Mouse (Mus musculus) CH12.LX (cell line): ENCODE data around the gene Mrps23. TPM values are rescaled to one million over a fixed set of nuclear protein-coding genes. Genes with fewer than 3 reads are reported as not detected.

Experiments
- DNase-seq: peaks from one replicate; pipeline ENCODE4 v3.0.0-alpha.2; 2013; ENCODE audit errors: extremely low read depth
- H3K27ac ChIP-seq: 2 replicates; pipeline ENCODE4 v1.5.1; 2012; ENCODE audit warnings: low read depth, mild to moderate bottlenecking, control low read depth, moderate library complexity; ENCODE audit not compliant: insufficient read depth
- H3K27me3 ChIP-seq: replicated peaks from 2 replicates; pipeline ENCODE3; 2012; ENCODE audit warnings: inconsistent platforms
- H3K36me3 ChIP-seq, 2 experiments: replicated peaks in 1 of 2; 2 replicates each; pipeline versions ENCODE3 to v1.6.1; 2012; ENCODE audit warnings: inconsistent platforms in 1 of 2, low read length in 1 of 2, mild to moderate bottlenecking in 1 of 2, mixed read lengths in 1 of 2, moderate library complexity in 1 of 2; ENCODE audit not compliant: control insufficient read depth in 1 of 2, insufficient read depth in 1 of 2
- H3K4me1 ChIP-seq, 2 experiments: 2 replicates each; pipeline ENCODE4 v1.6.1; 2012; ENCODE audit warnings: inconsistent platforms in 1 of 2, moderate library complexity in 1 of 2; ENCODE audit not compliant: insufficient read depth in 2 of 2, control insufficient read depth in 1 of 2
- H3K4me2 ChIP-seq: 2 replicates; pipeline ENCODE4 v1.6.1; 2012; ENCODE audit warnings: low read depth, mild to moderate bottlenecking, control low read depth; ENCODE audit not compliant: poor library complexity, insufficient read depth, severe bottlenecking
- H3K4me3 ChIP-seq, 3 experiments: fragments of 150-350 bp in 1 of 3; sonication (generic) in 1 of 3; replicated peaks in 1 of 3; 2 replicates each; pipeline versions ENCODE3 to v1.5.1; 2011 to 2012; ENCODE audit warnings: low read depth in 2 of 3, low read length in 2 of 3, mild to moderate bottlenecking in 2 of 3, moderate library complexity in 2 of 3, control low read depth in 1 of 3, improper control_type of control experiment in 1 of 3, inconsistent platforms in 1 of 3, mixed read lengths in 1 of 3; ENCODE audit not compliant: poor library complexity in 1 of 3
- H3K79me2 ChIP-seq: replicated peaks from 2 replicates; pipeline ENCODE4 v1.6.1; 2012; ENCODE audit warnings: mild to moderate bottlenecking, moderate library complexity; ENCODE audit not compliant: control insufficient read depth, poor library complexity, insufficient read depth, severe bottlenecking; ENCODE audit errors: extremely low read depth
- H3K9ac ChIP-seq: 2 replicates; pipeline ENCODE4 v1.6.1; 2012; ENCODE audit warnings: low read depth, mild to moderate bottlenecking, control low read depth, moderate library complexity; ENCODE audit not compliant: insufficient read depth
- H3K9me3 ChIP-seq: replicated peaks from 2 replicates; pipeline ENCODE3; 2012; ENCODE audit warnings: low read length, inconsistent platforms, mixed read lengths
- BHLHE40 ChIP-seq: IDR thresholded peaks from 2 replicates; pipeline ENCODE4 v1.6.1; 2011; ENCODE audit warnings: mild to moderate bottlenecking, low read depth, low read length, improper control_type of control experiment
- CHD1 ChIP-seq: IDR thresholded peaks from 2 replicates; pipeline ENCODE4 v1.6.1; 2012; ENCODE audit warnings: low read depth, low read length, improper control_type of control experiment, inconsistent platforms
- CHD2 ChIP-seq: IDR thresholded peaks from 2 replicates; pipeline ENCODE4 v1.6.1; 2011; ENCODE audit warnings: low read length, improper control_type of control experiment
- CTCF ChIP-seq, 2 experiments: IDR thresholded peaks in 1 of 2; conservative IDR thresholded peaks in 1 of 2; 2 replicates each; pipeline ENCODE4 v1.5.1; 2011 to 2012; ENCODE audit warnings: low read depth in 2 of 2, low read length in 2 of 2, improper control_type of control experiment in 1 of 2, inconsistent platforms in 1 of 2, mild to moderate bottlenecking in 1 of 2, moderate library complexity in 1 of 2
- E2F4 ChIP-seq: IDR thresholded peaks from 2 replicates; pipeline ENCODE4 v1.6.1; 2011; ENCODE audit warnings: low read depth, low read length, improper control_type of control experiment; ENCODE audit not compliant: insufficient replicate concordance
- ELF1 ChIP-seq: IDR thresholded peaks from 2 replicates; pipeline ENCODE4 v1.6.1; 2014; ENCODE audit warnings: low read depth, mild to moderate bottlenecking, inconsistent platforms, low read length, improper control_type of control experiment
- EP300 ChIP-seq: IDR thresholded peaks from 2 replicates; pipeline ENCODE4 v1.6.1; 2011; ENCODE audit warnings: low read length, improper control_type of control experiment
- ETS1 ChIP-seq: conservative IDR thresholded peaks from 2 replicates; pipeline ENCODE4 v1.6.1; 2012; ENCODE audit warnings: low read depth, mild to moderate bottlenecking, inconsistent platforms, low read length, improper control_type of control experiment, moderate library complexity
- IRF4 ChIP-seq: IDR thresholded peaks from 2 replicates; pipeline ENCODE4 v1.6.1; 2014; ENCODE audit warnings: low read depth, mild to moderate bottlenecking, inconsistent platforms, low read length, improper control_type of control experiment
- JUN ChIP-seq: IDR thresholded peaks from 2 replicates; pipeline ENCODE4 v1.6.1; 2011; ENCODE audit warnings: low read depth, mild to moderate bottlenecking, low read length, improper control_type of control experiment, moderate library complexity; ENCODE audit not compliant: insufficient read depth
- JUND ChIP-seq: conservative IDR thresholded peaks from 2 replicates; pipeline ENCODE4 v1.6.1; 2011; ENCODE audit warnings: low read depth, low read length, improper control_type of control experiment
- KAT2A ChIP-seq: IDR thresholded peaks from 2 replicates; pipeline ENCODE4 v1.6.1; 2012; ENCODE audit warnings: low read length, improper control_type of control experiment, inconsistent platforms; ENCODE audit not compliant: insufficient replicate concordance
- MAFK ChIP-seq: IDR thresholded peaks from 2 replicates; pipeline ENCODE4 v1.6.1; 2011; ENCODE audit warnings: low read length, improper control_type of control experiment; ENCODE audit not compliant: insufficient replicate concordance
- MAX ChIP-seq: IDR thresholded peaks from 2 replicates; pipeline ENCODE4 v1.6.1; 2011; ENCODE audit warnings: low read length, improper control_type of control experiment
- MAZ ChIP-seq: IDR thresholded peaks from 2 replicates; pipeline ENCODE4 v1.6.1; 2012; ENCODE audit warnings: low read depth, mild to moderate bottlenecking, inconsistent platforms, low read length, improper control_type of control experiment, moderate library complexity
- MEF2A ChIP-seq: IDR thresholded peaks from 2 replicates; pipeline ENCODE4 v1.6.1; 2014; ENCODE audit warnings: low read depth, mild to moderate bottlenecking, inconsistent platforms, low read length, improper control_type of control experiment, borderline replicate concordance
- MXI1 ChIP-seq: IDR thresholded peaks from 2 replicates; pipeline ENCODE4 v1.6.1; 2011; ENCODE audit warnings: mild to moderate bottlenecking, low read depth, low read length, improper control_type of control experiment
- MYC ChIP-seq: IDR thresholded peaks from 2 replicates; pipeline ENCODE4 v1.6.1; 2011; ENCODE audit warnings: low read depth, mild to moderate bottlenecking, improper control_type of control experiment, low read length
- NELFE ChIP-seq: IDR thresholded peaks from 2 replicates; pipeline ENCODE4 v1.6.1; 2011; ENCODE audit warnings: low read depth, low read length, improper control_type of control experiment
- PAX5 ChIP-seq: IDR thresholded peaks from 2 replicates; pipeline ENCODE4 v1.6.1; 2012; ENCODE audit warnings: low read length, inconsistent platforms, mixed read lengths
- POLR2A ChIP-seq: IDR thresholded peaks from 2 replicates; pipeline ENCODE4 v1.6.1; 2011; ENCODE audit warnings: low read depth, mild to moderate bottlenecking, improper control_type of control experiment, low read length
- POLR2AphosphoS2 ChIP-seq: IDR thresholded peaks from 2 replicates; pipeline ENCODE4 v1.6.1; 2011; ENCODE audit warnings: low read depth, low read length, improper control_type of control experiment
- RAD21 ChIP-seq: IDR thresholded peaks from 2 replicates; pipeline ENCODE4 v1.6.1; 2011; ENCODE audit warnings: low read depth, mild to moderate bottlenecking, low read length, improper control_type of control experiment, moderate library complexity
- SMC3 ChIP-seq: IDR thresholded peaks from 2 replicates; pipeline ENCODE4 v1.6.1; 2011; ENCODE audit warnings: low read depth, low read length, improper control_type of control experiment
- TBP ChIP-seq: conservative IDR thresholded peaks from 2 replicates; pipeline ENCODE4 v1.6.1; 2011; ENCODE audit warnings: low read depth, low read length, improper control_type of control experiment
- TCF12 ChIP-seq: IDR thresholded peaks from 2 replicates; pipeline ENCODE4 v1.6.1; 2014; ENCODE audit warnings: low read depth, mild to moderate bottlenecking, inconsistent platforms, low read length, improper control_type of control experiment
- UBTF ChIP-seq: IDR thresholded peaks from 2 replicates; pipeline ENCODE4 v1.6.1; 2012; ENCODE audit warnings: low read depth, mild to moderate bottlenecking, inconsistent platforms, low read length, improper control_type of control experiment, moderate library complexity
- USF1 ChIP-seq: IDR thresholded peaks from 2 replicates; pipeline ENCODE4 v1.6.1; 2014; ENCODE audit warnings: low read depth, mild to moderate bottlenecking, inconsistent platforms, low read length, improper control_type of control experiment
- USF2 ChIP-seq: conservative IDR thresholded peaks from 2 replicates; pipeline ENCODE4 v1.6.1; 2011; ENCODE audit warnings: low read depth, low read length, improper control_type of control experiment
- ZMIZ1 ChIP-seq: IDR thresholded peaks from 2 replicates; pipeline ENCODE4 v1.6.1; 2012; ENCODE audit warnings: low read depth, mild to moderate bottlenecking, inconsistent platforms, low read length, improper control_type of control experiment
- ZNF384 ChIP-seq: IDR thresholded peaks from 2 replicates; pipeline ENCODE4 v1.6.1; 2012; ENCODE audit warnings: low read depth, low read length, improper control_type of control experiment, inconsistent platforms
- dilution Hi-C: fragments of 300-500 bp; cut with MboI; formaldehyde crosslinking; loops from 2 replicates; pipeline ENCODE4 v1.14.3; 2020; ENCODE audit warnings: low sequenced_read_pairs; ENCODE audit not compliant: extremely low pct_unique_long_range_greater_than_20kb, extremely low pct_ligation_motif_present
- in situ Hi-C: fragments of 300-500 bp; cut with MboI; formaldehyde crosslinking; loops from 3 replicates; pipeline ENCODE4 v1.14.3; 2019; ENCODE audit warnings: low sequenced_read_pairs, low pct_ligation_motif_present, low pct_unique_long_range_greater_than_20kb, mixed read lengths
- polyA plus RNA-seq: library from polyadenylated mRNA; unstranded; fragments of >175 nt; gene quantifications from 2 replicates; pipeline ENCODE4 v1.2.1, GENCODE M21; 2012; ENCODE audit warnings: low read depth; ENCODE audit not compliant: insufficient read length
- total RNA-seq, 2 experiments: library from RNA; depleted of rRNA; stranded (reverse); fragments of 300-350 nt in 1 of 2; fragments of >200 nt in 1 of 2; gene quantifications; 2 replicates each; pipeline ENCODE4 v1.2.3; 2012 to 2014

Mrps23 gene
- total and polyA plus RNA-seq, 3 experiments = 185 to 233 (median 227) TPM

DNA sequence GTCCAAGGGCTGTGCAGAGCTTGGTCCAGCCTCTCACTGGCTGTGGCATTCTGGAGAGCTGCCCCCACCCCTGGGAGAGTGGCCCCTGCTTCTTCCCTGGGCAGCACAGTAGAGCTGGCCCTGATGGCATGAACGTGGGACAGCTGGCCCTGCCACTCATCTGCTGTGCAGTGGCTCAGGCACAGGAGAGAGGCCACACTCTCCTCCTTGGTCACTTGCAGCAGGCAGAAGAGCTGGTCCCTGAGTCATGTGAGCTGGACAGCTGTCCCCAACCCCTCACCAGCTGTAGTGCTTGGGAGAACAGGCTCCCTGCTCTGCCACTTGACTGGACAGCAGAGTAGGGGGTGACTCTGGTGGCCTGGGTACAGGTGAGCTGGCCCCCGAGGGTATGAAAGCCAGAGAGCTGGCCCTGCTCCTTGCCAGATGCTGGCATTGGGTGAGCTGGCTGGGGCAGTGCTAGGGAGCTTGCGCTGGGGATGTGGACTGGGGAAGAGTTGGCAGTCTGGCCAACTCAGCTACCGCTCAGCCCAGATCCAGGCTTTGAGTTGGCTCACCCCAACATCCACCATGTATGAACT is 27.1 kb downstream of the Mrps23 start:
- no peak for TF ChIP-seq MAX
- TF ChIP-seq TCF12 = no peak
- TF ChIP-seq MEF2A = no peak
- TF ChIP-seq SMC3 = no peak
- Histone ChIP-seq H3K27ac (no peak overlapping the region), H3K79me2 (no peaks in the 10 kb centered on the region), H3K9ac (no peak overlapping the region), H3K4me1 (peaks cover 20 to 41% of the 10 kb centered on the region in 2 experiments), H3K4me3 (no peak overlapping the region), H3K9me3 (no peaks in the 10 kb centered on the region), H3K27me3 (peaks cover 2% of the 10 kb centered on the region), H3K36me3 (no peaks in the 10 kb centered on the region), H3K4me2 (no peak overlapping the region)
- dilution Hi-C loops = no loop called here
- DNase-seq = no peak
- in situ Hi-C loops = no loop called here

DNA sequence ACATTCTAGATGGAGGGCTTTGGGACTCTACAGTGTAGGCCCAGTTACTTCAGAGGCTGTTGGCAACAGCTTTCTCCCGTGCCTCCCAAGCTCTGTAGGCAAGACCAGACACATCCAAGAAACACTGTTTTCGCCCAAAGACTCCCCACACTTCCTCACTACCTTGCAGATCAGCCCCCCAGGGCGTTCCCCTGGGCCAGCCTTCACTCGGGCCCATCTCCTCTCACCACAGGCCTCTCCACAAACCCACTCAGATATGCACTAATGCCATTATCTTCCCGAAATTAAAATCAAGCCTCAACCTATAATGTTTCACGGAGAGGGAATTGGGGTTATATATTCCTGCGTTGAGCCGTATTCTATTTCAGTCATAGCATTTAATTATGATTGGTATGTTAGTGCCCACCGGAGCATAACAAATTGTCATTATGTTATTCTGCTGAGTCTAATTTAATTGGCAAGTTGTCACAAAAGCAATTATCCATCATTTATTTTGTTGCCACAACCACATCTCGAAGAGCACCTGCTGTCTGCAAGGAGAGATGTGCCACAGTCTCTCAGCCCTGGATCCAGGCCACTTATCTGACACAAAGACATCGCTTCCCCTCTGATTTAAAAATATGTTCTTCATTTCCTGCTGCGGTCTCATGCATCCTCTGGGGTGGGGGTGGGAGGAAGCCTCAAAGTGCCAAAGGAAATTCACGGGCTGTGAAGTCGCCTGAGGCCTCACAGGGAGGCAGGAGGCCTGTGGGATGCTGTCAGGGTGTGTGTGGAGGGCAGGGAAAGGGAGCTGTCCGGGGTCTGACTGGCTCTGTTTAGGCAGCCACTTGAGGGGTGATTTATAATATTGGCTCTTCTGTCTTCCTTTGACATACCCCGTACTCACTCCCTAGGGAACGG is 29.6 kb downstream of the Mrps23 start:
- Histone ChIP-seq H3K4me2 (peak overlapping the region; percentile 63), H3K27ac (no peak overlapping the region; the same call in 1 of the 2 replicates), H3K4me1 (peaks cover 20 to 37% of the 10 kb centered on the region in 2 experiments), H3K36me3 (no peaks in the 10 kb centered on the region), H3K9ac (no peak overlapping the region; the same call in 1 of the 2 replicates), H3K79me2 (no peaks in the 10 kb centered on the region), H3K4me3 (peak overlapping the region in 1 of 3 experiments; percentile 21), H3K9me3 (no peaks in the 10 kb centered on the region), H3K27me3 (no peaks in the 10 kb centered on the region)
- dilution Hi-C loops = no loop called here
- in situ Hi-C loops = no loop called here
- DNase-seq = peak; percentile 45
- TF ChIP-seq ZNF384 (0 out of 2 replicates have a peak, but pooled peaks have one; percentile 3), POLR2AphosphoS2 (no peak), USF1 (no peak), CTCF (conservative IDR thresholded peaks at IDR 0.05 in 1 of 2, IDR thresholded peaks at IDR 0.05 in 1 of 2; ENCODE audit: low read depth in 2 of 2, low read length in 2 of 2) (no peak), IRF4 (no peak), USF2 (no peak), KAT2A (0 out of 2 replicates have a peak, but pooled peaks have one; percentile 36), ELF1 (no peak), MYC (no peak), TBP (no peak), MAX (no peak), POLR2A (no peak), MAFK (no peak), RAD21 (no peak), CHD2 (no peak), CHD1 (no peak), UBTF (no peak), JUND (no peak), EP300 (peak; percentile 59; the same call in 1 of the 2 replicates), MAZ (no peak), ETS1 (0 out of 2 replicates have a peak, but pooled peaks have one; percentile 25), NELFE (peak; percentile 31; the same call in 1 of the 2 replicates), E2F4 (no peak), MEF2A (0 out of 2 replicates have a peak, but pooled peaks have one; percentile 34), TCF12 (no peak), ZMIZ1 (no peak), BHLHE40 (no peak), MXI1 (no peak), PAX5 (no peak), JUN (no peak)
